Mouse (Mus musculus): Measurements from ENCODE around the gene Dock1. TPM values are rescaled to one million over a fixed set of nuclear protein-coding genes. Genes with fewer than 3 reads are reported as not detected.

The Dock1 gene
- total RNA-seq, 2 experiments from 2014 or later: 24.6 TPM

DNA sequence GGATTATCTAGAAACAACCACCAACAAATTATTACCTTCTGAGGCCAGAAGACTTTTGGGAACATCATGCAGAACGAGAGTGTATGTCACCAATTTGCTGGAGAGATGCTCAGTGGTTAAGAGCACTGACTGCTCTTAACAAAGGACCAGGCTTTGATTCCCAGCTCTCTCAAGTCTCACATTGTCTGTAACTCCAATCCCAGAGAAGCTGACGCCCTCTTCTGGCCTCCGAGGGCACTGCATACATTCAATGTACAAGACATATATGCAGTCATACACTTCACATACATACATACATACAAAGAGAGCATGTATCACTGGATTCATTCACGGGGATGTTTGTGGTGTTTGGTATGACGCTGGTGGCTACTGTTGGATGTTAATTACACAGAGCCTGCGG, 271.4 kb downstream of the Dock1 start:
- DNase-seq (ENCODE audit: extremely low spot score in 1 of 2, low spot score in 1 of 2): no peak

GRCm38 (mm10) chr7:134943063-134943462, 272.6 kb downstream of the Dock1 start:
- no peak for DNase-seq (ENCODE audit: extremely low spot score in 1 of 2, low spot score in 1 of 2)

DNA sequence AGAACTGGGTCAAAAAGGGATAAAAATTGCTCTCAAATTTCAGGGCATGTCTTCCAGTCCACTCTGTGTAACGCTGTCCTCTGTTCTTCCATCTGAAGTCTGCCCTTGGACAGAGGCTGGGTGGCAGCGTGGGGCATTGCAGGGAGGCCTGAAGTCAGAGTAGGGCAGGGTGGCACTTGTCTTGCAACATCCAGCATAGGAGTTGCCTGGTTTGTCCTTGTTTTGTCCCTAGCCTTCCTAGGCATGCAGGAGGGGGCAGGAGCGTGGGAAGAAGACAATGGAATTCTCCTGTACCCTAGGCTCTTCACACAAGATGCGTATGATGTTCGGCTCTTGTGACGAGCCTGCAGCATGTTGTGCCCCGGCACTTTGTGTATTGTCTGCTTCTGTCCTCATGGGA, 273.2 kb downstream of the Dock1 start:
- no peak for DNase-seq (ENCODE audit: extremely low spot score in 1 of 2, low spot score in 1 of 2)

- peak in 1 of 2 experiments; percentile 12 for DNase-seq (ENCODE audit: extremely low spot score in 1 of 2, low spot score in 1 of 2)
Observed at GRCm38 (mm10) chr7:134945925-134946716, 275.7 kb downstream of the Dock1 start.

- no peak for DNase-seq (ENCODE audit: extremely low spot score in 1 of 2, low spot score in 1 of 2)
Observed at GRCm38 (mm10) chr7:134959086-134959485, 288.6 kb downstream of the Dock1 start.

GRCm38 (mm10) chr7:134960871-134961270, 290.4 kb downstream of the Dock1 start:
- DNase-seq (ENCODE audit: extremely low spot score in 1 of 2, low spot score in 1 of 2): peak in 1 of 2 experiments; percentile 16

DNA sequence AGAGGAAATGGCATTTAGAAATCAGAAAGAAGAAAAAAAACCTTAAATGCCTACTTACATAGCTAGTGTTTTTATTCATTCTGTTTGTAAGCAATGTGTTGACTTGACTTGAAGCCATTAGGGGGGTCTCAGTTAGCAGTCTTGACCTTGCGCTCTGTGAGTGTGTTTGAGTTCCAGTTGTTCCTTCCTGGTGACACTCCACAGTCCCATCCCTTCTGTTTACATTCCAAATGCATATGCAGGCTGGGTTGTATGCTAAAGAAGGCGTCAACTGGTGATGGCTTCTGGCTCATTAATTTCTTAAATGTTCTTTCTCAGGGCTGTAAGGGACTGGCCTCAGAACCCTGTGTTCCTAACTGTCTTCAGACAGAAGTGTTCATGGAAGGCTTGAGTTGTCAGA, 291.2 kb downstream of the Dock1 start:
- no peak for DNase-seq (ENCODE audit: extremely low spot score in 1 of 2, low spot score in 1 of 2)

DNA sequence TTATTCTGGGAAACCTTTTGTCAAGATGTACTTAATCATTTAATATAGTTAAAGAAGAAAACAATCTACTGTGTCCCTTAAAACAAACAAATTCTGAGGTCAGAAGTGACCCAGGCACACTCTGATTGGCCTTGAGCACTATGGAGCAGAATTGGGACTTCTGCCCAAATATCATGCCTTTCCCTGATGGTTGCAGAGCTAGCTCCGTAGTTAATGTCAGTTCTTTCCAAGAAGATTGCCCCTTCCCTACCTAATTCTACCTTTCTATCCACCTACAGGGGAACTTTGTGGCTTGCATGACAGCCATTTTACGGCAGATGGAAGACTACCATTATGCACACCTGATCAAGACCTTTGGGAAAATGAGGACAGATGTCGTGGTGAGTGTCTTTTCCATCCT, 319.8 kb downstream of the Dock1 start:
- no peak for DNase-seq (ENCODE audit: extremely low spot score in 1 of 2, low spot score in 1 of 2)

DNA sequence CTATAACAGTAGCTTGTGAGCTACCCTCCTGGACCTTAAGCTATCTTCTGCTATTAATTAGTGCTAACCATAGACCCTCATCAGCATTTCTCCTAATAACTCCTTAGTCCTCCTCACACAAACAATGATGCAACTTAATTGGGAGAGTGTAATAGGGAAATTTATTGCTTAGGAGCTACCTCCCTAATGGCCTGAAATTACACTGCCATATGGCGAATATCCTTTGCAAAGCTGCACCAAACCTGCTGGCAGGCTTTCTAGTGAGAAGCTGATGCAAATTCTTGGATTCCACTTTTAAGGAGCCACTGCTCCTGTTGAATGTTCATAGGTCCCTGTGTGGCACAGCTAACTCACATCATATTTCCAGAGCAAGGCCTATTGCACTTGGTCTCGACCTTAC, 320.5 kb downstream of the Dock1 start:
- no peak for DNase-seq (ENCODE audit: extremely low spot score in 1 of 2, low spot score in 1 of 2)

GRCm38 (mm10) chr7:134994983-134995382, 324.5 kb downstream of the Dock1 start:
- no peak for DNase-seq (ENCODE audit: extremely low spot score in 1 of 2, low spot score in 1 of 2)

DNA sequence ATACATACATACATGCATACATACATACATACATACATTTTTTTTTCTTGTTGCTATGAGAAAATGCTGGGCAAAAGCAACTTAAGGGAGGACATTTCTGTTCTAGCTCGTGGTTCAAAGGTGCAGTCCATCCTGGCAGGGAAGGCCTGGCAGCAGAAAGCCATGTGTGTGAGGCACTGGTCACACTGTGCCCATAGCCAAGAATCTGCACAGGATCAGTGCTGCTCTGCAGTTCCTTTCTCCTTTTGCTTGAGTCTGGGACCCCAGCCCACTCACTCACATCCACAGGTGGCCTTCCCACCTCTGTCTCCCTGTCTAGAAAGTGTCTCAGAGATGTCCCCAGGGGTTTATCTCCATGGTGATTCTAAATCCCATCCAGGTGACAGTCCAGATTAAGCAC, 331.8 kb downstream of the Dock1 start:
- DNase-seq (ENCODE audit: extremely low spot score in 1 of 2, low spot score in 1 of 2): no peak

- no peak for DNase-seq (ENCODE audit: extremely low spot score in 1 of 2, low spot score in 1 of 2)
Observed at GRCm38 (mm10) chr7:135002891-135003290, 332.4 kb downstream of the Dock1 start.

DNA sequence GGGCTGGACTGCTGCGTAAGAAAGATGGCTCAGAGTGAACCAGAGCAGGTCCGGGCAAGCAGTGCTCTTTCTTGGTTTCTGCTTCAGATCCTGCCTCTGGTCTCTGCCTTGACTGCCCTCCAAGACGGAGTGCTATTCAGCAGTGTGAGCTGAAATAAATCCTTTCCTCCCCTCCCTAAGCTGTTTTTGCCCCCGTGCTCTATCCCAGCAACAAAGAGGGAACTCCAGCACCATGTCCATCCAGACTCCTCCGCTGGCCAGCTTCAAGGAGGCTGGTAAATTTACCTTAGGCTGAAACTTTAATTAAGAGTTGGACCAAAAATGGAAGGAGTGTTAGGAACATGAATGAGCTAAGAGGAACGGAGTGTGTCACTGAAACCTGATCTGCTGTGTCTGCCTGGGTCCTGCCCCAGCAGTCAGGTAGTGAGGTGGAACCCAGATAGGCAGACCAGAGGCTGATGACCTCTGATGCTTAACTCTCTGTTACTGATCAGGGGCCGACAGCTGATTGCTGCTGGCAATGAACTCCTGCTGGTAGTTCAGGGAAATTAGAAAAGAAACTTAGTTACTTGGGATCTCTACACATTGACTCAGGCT, 335.6 kb downstream of the Dock1 start:
- no peak for DNase-seq (ENCODE audit: extremely low spot score in 1 of 2, low spot score in 1 of 2)

- DNase-seq (ENCODE audit: extremely low spot score in 1 of 2, low spot score in 1 of 2): no peak
Observed at GRCm38 (mm10) chr7:135008021-135008420, 337.6 kb downstream of the Dock1 start.

DNA sequence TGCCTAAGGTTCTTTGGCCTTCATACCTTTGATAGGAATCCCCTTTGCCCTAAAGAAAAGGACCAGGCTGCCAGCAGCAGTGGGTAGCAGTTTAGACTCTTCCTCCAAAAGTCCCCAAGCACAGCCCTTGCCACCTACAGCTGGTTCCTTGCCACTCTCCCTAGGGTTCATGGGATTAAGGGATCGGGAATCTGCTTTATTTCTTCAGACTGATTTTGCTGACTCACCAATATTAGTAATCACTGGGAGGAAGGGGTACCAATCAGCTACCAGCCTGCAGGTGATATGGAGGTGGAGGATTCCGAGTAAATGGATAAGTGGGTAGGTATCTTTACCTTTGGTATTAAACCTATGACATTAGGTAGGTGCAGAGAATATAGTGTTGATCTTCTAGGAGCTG, 340.5 kb downstream of the Dock1 start:
- no peak for DNase-seq (ENCODE audit: extremely low spot score in 1 of 2, low spot score in 1 of 2)

- DNase-seq (ENCODE audit: extremely low spot score in 1 of 2, low spot score in 1 of 2): no peak
Observed at GRCm38 (mm10) chr7:135017531-135017930, 347.1 kb downstream of the Dock1 start.

GRCm38 (mm10) chr7:135020762-135021161, 350.3 kb downstream of the Dock1 start:
- no peak for DNase-seq (ENCODE audit: extremely low spot score in 1 of 2, low spot score in 1 of 2)

DNA sequence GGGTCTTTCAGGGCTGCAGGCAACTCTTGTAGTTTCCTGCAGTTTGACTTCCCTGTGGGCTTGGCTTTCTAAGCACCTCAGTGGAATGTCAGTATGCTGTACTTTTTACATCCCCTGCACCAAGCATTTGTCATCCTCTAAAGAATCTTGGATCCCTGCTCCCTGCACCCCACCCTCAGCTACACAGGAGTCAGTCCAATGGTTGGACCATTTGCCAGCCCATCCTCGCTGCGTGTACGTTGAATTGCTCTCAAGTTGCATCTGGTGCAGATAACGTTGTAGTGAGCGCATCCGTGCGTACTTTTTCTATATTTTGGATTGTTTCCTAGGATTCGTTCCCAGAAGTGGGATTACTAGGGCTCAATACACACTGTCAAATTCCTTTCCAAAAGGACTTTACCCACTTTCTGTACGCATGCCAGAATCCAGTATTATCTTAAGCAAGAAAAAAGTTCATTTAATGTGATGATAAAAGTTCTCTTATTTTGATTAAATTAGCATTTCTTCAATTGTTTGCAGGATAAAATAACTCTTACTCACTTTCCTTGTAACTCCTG, 351.2 kb downstream of the Dock1 start:
- no peak for DNase-seq (ENCODE audit: extremely low spot score in 1 of 2, low spot score in 1 of 2)

- no peak for DNase-seq (ENCODE audit: extremely low spot score in 1 of 2, low spot score in 1 of 2)
Observed at GRCm38 (mm10) chr7:135024531-135024930, 354.1 kb downstream of the Dock1 start.

DNA sequence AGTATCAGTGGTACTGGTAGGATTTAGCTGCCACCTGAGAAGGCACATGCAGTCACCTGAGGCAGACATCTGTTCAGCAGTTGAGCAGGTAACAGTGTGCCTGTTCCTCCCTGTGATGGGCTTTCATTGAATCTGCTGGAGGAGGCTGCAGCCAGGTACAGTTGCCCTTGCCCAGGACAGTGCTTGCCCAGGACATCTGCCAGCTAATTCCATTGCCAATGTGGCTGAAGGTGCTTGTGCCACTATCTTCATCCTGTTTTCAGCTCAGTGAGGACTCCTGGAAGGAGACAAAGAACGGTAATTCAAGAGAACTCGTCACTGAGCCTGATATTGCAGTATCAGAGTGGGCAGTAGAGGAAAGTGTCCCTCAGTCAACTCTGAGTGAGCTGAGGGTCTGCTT, 358.3 kb downstream of the Dock1 start:
- no peak for DNase-seq (ENCODE audit: extremely low spot score in 1 of 2, low spot score in 1 of 2)

DNA sequence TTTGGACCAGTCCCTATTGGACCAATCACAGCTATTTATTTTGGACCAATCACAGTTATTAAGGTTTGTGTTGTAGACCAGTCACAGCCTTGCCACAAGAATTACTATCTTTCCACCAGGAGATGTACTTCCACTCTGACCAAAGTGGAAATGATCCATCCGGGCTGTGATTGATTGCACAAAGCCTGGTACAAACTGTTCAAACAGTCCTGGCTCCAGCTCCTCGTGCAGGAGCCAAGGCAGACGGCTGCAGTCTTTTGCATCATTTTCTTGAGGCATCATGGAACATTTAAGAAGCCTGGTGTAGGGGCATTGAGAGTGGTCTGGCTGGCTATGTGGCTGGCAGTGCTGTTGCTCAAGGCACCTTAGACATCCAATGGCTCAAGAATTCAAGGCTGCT, 358.7 kb downstream of the Dock1 start:
- no peak for DNase-seq (ENCODE audit: extremely low spot score in 1 of 2, low spot score in 1 of 2)

DNA sequence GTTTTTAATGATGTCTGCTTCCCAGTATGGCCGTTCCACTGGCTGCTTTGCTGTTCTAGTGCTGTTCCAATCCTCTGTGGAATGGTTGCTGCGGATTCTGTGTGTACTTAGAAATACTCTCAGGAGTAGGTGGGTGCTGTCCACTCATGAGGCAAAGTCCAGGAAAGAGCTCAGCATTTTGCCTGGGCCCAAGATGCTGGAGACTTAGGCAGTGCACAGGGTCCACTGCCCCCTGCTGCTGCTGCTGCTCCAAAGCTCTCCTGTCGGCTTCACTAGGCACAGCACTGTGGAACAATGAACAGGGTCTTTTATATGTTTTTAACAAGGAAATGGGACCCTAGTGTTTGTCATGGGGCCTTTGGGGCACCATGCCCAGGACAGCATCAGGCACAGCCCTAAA, 361.0 kb downstream of the Dock1 start:
- DNase-seq (ENCODE audit: extremely low spot score in 1 of 2, low spot score in 1 of 2): no peak

Data from layer of hippocampus, postnatal 25 days (tissue).